Mouse (Mus musculus) midbrain, embryonic 11.5 days (tissue): ENCODE measurements around the gene Pla2g4a. TPM values are rescaled to one million over a fixed set of nuclear protein-coding genes. Genes with fewer than 3 reads are reported as not detected.
A peak's percentile ranks its signal among the peaks of the same experiment; 100 is the strongest.
"Not testable (repeated sequence)": the region's sequence is repeated elsewhere in the genome, so short reads cannot be mapped to it uniquely, and the experiment has no call there.

ENCODE experiments used
- ATAC-seq: fragments of 200-750 bp; cut with Nextera tagmentation; 2 replicates; pipeline ENCODE4 v1.8.0; 2017; ENCODE audit warnings: moderate TSS enrichment, moderate library complexity; ENCODE audit not compliant: low FRiP score
- DNase-seq: peaks from one replicate; pipeline ENCODE4 v3.0.0; 2015; ENCODE audit warnings: low spot score; ENCODE audit errors: missing footprints
- H3K27ac ChIP-seq: fragments of 300-500 bp; sonication (generic); 2 replicates; pipeline ENCODE4 v1.5.1; 2014; ENCODE audit warnings: low read depth, low read length
- H3K27me3 ChIP-seq: fragments of 300-500 bp; sonication (generic); 2 replicates; pipeline ENCODE4 v1.6.1; 2014; ENCODE audit warnings: mild to moderate bottlenecking, low read length, moderate library complexity, mixed read lengths; ENCODE audit not compliant: control insufficient read depth, insufficient read depth
- H3K36me3 ChIP-seq: fragments of 300-500 bp; sonication (generic); 2 replicates; pipeline ENCODE4 v1.6.1; 2014; ENCODE audit warnings: mild to moderate bottlenecking, low read length, moderate library complexity, mixed read lengths; ENCODE audit not compliant: control insufficient read depth, insufficient read depth
- H3K4me1 ChIP-seq: fragments of 300-500 bp; sonication (generic); 2 replicates; pipeline ENCODE4 v1.6.1; 2014; ENCODE audit warnings: low read length; ENCODE audit not compliant: control insufficient read depth, insufficient read depth
- H3K4me2 ChIP-seq: fragments of 300-500 bp; sonication (generic); 2 replicates; pipeline ENCODE4 v1.6.1; 2014; ENCODE audit warnings: mild to moderate bottlenecking, moderate library complexity
- H3K4me3 ChIP-seq: fragments of 300-500 bp; sonication (generic); 2 replicates; pipeline ENCODE4 v1.5.1; 2014; ENCODE audit warnings: low read depth, low read length
- H3K9ac ChIP-seq: fragments of 300-500 bp; sonication (generic); 2 replicates; pipeline ENCODE4 v1.6.1; 2014; ENCODE audit warnings: low read length
- H3K9me3 ChIP-seq: fragments of 300-500 bp; sonication (generic); 2 replicates; pipeline ENCODE4 v1.6.1; 2016; ENCODE audit warnings: low read length; ENCODE audit not compliant: control insufficient read depth
- WGBS: fragments of 180-500 bp; shearing (Covaris S2); extraction: QIAGEN DNeasy Blood & Tissue Kit; methylation state at CpG from one replicate; pipeline ENCODE4 v1.1.7; 2014; 5-methylcytosine and 5-hydroxymethylcytosine counted together
- polyA plus RNA-seq: library from polyadenylated mRNA; unstranded; fragments of >200 nt; fragmentation: Nextera tagmentation; extraction: Ambion mirVana; gene quantifications from 2 replicates; pipeline ENCODE4 v1.2.1, GENCODE M21; 2014

Gene Pla2g4a
- polyA plus RNA-seq, 1 experiment from 2014 or later: 3.6 TPM

DNA sequence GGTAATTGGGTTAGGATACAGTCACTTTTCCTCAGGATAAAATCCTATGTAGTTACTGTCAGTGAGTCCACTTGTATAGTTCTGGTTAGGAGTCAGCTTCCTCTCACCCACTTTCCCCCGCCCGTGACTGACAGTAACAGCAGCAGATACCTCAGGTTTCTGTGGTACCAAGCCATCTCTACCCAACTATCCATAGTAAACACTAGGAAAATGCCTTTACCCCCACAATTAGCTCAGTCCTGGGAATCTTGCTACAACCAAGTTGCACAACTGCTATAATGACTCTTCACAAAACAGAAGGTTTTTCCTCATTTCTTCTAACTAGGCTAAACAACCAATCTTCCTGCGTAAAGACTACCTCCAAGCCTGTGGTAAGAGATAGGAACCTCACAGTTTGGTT is 14.7 kb downstream of the Pla2g4a start:
- H3K27ac ChIP-seq: no peak overlapping the region
- H3K4me2 ChIP-seq: no peak overlapping the region
- H3K9me3 ChIP-seq: no peaks in the 10 kb centered on the region

DNA sequence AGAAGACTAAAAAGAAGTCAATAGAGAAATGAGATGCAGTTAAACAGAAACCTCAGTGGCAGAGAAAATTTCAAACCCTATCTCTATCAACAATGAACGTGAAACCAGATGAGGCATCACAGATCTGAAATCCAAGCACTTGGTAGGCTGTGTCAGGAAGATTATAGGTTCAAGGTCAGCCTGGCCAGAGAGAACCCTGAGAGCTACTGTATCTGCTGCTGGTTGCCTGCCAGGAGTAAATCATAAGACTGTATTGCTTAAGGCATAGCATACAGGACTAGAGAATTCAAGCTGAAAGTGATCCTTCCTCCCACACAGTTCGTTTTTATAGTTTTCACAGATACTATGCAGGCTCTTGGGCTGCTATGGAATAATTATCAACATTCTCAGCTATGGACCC is 17.5 kb downstream of the Pla2g4a start:
- ATAC-seq (no peak), DNase-seq (no peak)
- H3K36me3 ChIP-seq: no peaks in the 10 kb centered on the region
- WGBS: 75% methylated on average over 2 of the region's 2 CpGs
- no peaks in the 10 kb centered on the region for H3K9me3 ChIP-seq
- H3K9ac ChIP-seq: no peak overlapping the region
- no peaks in the 10 kb centered on the region for H3K4me1 ChIP-seq
- H3K4me2 ChIP-seq: no peak overlapping the region
- no peak overlapping the region for H3K4me3 ChIP-seq
- H3K27me3 ChIP-seq: no peaks in the 10 kb centered on the region
- H3K27ac ChIP-seq: no peak overlapping the region

More for the DNA sequence above, 14.7 kb downstream of the Pla2g4a start:
- 92% methylated on average over 3 of the region's 3 CpGs for WGBS
- DNase-seq (no peak), ATAC-seq (no peak)
- Histone ChIP-seq H3K27me3 (no peaks in the 10 kb centered on the region), H3K4me1 (no peaks in the 10 kb centered on the region), H3K9ac (no peak overlapping the region), H3K4me3 (no peak overlapping the region), H3K36me3 (no peaks in the 10 kb centered on the region)

DNA sequence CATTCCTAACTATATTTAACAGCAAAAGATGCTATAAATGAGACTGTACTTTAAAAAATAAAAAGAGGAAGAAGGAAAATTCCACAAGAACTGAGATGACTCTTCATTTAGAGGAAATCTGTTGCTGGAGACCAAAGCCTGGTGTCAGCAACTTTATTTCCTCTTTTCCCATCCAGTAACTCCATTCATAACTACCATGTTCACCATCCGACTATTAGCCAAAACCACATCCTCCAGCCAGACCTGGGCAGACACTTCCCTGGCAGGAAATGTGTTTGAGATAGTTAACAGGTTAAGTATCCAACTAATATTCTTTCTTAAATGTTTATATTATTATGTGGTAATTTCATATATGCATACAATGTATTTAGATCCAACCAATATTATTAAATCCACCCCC is 20.8 kb downstream of the Pla2g4a start:
- H3K27me3 ChIP-seq: no peaks in the 10 kb centered on the region

DNA sequence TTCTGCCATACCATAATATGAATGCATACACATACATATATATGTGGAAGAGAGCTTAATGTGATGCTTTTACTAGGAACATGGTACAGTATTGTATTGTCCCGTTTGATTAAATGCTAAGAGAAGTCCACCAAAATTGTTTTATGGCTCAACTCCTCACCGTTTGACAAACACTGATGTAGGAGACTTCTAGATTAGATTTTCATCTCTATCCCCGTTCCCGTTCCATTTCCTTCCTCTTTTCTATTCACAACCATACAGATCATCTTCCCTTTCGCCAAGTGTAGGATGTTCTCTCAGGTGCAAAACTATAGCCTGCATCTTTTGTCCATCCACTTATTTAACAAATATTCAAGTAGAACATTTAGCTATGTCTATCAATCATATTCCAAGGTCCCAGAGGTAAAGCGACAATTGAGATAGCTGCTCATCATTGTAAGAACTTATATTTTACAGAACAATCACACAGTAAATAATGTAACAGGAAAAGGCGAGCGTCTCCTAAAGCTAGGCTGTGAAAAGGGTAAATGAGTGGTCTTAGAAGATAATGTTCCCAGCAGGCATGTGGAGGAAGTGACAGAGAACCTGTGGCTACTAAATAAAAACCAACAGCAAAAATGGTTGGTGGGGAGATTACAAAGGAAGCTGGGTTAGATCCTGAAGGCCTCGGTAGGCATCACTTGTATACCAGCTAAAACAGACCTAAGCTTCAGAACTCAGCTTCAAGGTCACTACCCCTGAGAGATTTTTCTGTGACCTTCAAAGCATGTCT is 21.6 kb downstream of the Pla2g4a start:
- no peak for DNase-seq
- Histone ChIP-seq H3K4me1 (no peaks in the 10 kb centered on the region), H3K4me2 (no peak overlapping the region), H3K27me3 (no peaks in the 10 kb centered on the region), H3K27ac (no peak overlapping the region), H3K9ac (no peak overlapping the region), H3K4me3 (no peak overlapping the region), H3K36me3 (no peaks in the 10 kb centered on the region), H3K9me3 (no peaks in the 10 kb centered on the region)
- ATAC-seq: no peak
- WGBS: 87% methylated on average over 9 of the region's 9 CpGs

More for the DNA sequence above, 20.8 kb downstream of the Pla2g4a start:
- Histone ChIP-seq H3K27ac (no peak overlapping the region), H3K36me3 (no peaks in the 10 kb centered on the region), H3K4me3 (no peak overlapping the region), H3K9ac (no peak overlapping the region), H3K4me2 (no peak overlapping the region), H3K4me1 (no peaks in the 10 kb centered on the region), H3K9me3 (no peaks in the 10 kb centered on the region)
- DNase-seq (no peak), ATAC-seq (no peak)
- WGBS: 77% methylated on average over 1 of the region's 1 CpGs

DNA sequence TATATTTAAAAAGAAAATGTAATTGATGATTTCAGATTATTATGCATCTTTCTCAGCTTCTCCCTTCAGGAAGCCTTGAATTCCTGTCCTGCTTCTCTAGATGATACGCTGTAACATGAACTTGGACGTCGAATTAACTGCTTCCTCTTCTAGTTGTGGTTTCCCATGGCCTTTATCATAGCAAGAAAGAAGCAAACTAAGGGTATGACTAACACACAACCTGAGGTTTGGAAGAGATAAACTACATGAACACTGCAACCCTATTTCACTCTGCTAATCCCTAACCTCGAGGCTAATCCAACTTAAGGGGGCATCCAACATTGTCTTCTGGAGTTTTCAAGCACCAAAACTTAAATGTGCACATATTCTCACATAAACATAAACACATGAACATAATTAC is 23.3 kb downstream of the Pla2g4a start:
- H3K4me3 ChIP-seq: no peak overlapping the region
- no peaks in the 10 kb centered on the region for H3K4me1 ChIP-seq
- H3K36me3 ChIP-seq: no peaks in the 10 kb centered on the region
- no peak overlapping the region for H3K27ac ChIP-seq
- WGBS: 86% methylated on average over 4 of the region's 4 CpGs
- ATAC-seq (no peak), DNase-seq (no peak)
- H3K9ac ChIP-seq: no peak overlapping the region
- no peaks in the 10 kb centered on the region for H3K9me3 ChIP-seq
- no peak overlapping the region for H3K4me2 ChIP-seq
- no peaks in the 10 kb centered on the region for H3K27me3 ChIP-seq

DNA sequence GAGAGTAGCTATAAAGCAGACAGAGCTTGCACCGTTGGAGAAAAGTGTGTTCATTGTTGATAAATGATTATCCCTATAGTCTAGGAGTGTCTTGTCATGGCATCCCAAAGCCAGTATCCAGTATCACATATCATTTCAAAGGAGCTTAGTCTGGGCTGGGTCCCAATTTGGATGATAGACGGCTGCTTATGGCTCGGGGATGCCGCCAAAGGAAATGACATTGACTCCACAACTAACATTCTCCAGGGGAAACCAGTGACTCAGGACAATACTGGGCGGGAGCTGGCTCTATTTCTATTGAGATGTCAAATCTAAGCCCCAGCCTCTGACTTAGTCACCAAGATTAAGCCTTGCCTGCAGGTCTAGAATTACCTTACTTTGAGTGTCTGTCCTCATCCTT is 31.9 kb downstream of the Pla2g4a start:
- WGBS: 72% methylated on average over 5 of the region's 5 CpGs
- Histone ChIP-seq H3K9ac (no peak overlapping the region), H3K27me3 (no peaks in the 10 kb centered on the region), H3K4me2 (no peak overlapping the region), H3K27ac (no peak overlapping the region), H3K4me3 (no peak overlapping the region), H3K9me3 (no peaks in the 10 kb centered on the region), H3K36me3 (no peaks in the 10 kb centered on the region), H3K4me1 (no peaks in the 10 kb centered on the region)
- DNase-seq (no peak), ATAC-seq (no peak)

DNA sequence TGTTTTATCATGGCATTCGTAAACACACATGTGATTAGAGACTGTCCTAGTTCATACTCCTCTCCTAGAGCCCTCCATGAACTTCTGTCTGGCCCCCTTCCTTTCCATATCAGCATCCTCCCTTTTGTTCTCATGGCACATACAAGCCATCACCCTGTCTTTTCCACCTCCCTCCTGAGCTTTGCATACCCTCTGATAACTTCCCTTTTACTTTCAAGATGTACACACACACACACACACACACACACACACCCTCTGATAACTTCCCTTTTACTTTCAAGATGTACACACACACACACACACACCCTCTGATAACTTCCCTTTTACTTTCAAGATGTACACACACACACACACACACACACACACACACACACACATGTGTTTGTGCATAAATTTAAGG is 37.4 kb downstream of the Pla2g4a start:
- not testable (repeated sequence) for H3K9ac ChIP-seq, H3K4me2 ChIP-seq, H3K9me3 ChIP-seq, DNase-seq, H3K36me3 ChIP-seq, H3K4me1 ChIP-seq, H3K27ac ChIP-seq, H3K4me3 ChIP-seq, H3K27me3 ChIP-seq
- peak; percentile 16; the same call in 1 of the 2 replicates for ATAC-seq
- WGBS: 94% methylated on average over 1 of the region's 1 CpGs

DNA sequence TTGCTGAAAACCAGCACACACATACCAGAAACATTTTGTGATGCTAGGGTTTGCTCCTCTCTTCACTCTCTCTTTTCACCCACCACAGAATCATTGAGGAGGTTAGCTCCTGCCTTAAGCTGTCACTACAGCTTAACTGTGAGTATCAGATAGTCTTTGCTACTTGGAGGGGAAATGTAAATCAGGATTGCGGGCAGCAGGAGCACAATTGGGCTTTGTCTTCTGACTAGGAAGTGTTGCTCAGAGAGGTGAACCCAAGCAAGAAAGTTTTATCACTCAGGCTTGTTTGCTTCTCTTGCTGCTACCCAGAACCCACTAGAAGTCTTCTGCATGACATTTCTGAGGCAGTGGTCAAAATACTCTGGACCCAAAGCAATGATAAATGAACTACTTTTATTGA is 38.9 kb downstream of the Pla2g4a start:
- Histone ChIP-seq H3K4me3 (no peak overlapping the region), H3K27ac (no peak overlapping the region), H3K27me3 (no peaks in the 10 kb centered on the region), H3K4me1 (no peaks in the 10 kb centered on the region), H3K9me3 (no peaks in the 10 kb centered on the region), H3K36me3 (no peaks in the 10 kb centered on the region), H3K9ac (no peak overlapping the region), H3K4me2 (no peak overlapping the region)
- DNase-seq (no peak), ATAC-seq (no peak)
- WGBS: 36% methylated on average over 1 of the region's 1 CpGs

DNA sequence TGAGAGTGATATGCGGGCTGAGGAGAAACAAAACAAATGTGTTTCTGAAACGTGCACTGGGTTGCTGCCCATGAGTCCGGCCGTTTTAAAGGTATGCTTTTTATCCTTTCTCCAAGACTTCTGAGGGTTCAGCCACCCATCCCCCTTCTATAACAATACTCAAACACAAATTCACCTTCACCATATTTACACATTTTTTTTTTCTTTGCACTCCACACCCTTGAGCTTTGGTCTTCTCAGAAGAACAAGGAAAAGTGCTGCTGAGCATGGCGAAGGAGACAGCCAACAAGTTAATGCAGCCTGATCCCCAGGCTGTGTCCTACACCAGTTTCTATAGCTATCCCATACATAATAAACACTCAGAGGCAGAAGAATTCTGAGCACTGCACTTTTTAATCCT is 39.8 kb downstream of the Pla2g4a start:
- Histone ChIP-seq H3K36me3 (no peaks in the 10 kb centered on the region), H3K4me1 (no peaks in the 10 kb centered on the region), H3K4me3 (no peak overlapping the region), H3K9ac (no peak overlapping the region), H3K9me3 (no peaks in the 10 kb centered on the region), H3K27me3 (no peaks in the 10 kb centered on the region), H3K27ac (no peak overlapping the region), H3K4me2 (no peak overlapping the region)
- 86% methylated on average over 5 of the region's 5 CpGs for WGBS
- ATAC-seq (no peak), DNase-seq (no peak)
